Mouse (Mus musculus) gastrocnemius, postnatal 4 days (tissue): ENCODE measurements around the gene Sh2d5. TPM values are rescaled to one million over a fixed set of nuclear protein-coding genes. Genes with fewer than 3 reads are reported as not detected.

Experiments used
- DNase-seq, 2 experiments: peaks; one replicate each; pipeline ENCODE4 v3.0.0; 2021 to 2022; ENCODE audit warnings: low spot score in 2 of 2, mixed read lengths in 2 of 2
- total RNA-seq, 2 experiments: library from RNA; stranded (reverse); gene quantifications; 2 replicates each; pipeline ENCODE4 v1.2.3; 2021

Gene Sh2d5
- total RNA-seq, 2 experiments from 2014 or later, result 0.39 TPM; not detected in 1

DNA sequence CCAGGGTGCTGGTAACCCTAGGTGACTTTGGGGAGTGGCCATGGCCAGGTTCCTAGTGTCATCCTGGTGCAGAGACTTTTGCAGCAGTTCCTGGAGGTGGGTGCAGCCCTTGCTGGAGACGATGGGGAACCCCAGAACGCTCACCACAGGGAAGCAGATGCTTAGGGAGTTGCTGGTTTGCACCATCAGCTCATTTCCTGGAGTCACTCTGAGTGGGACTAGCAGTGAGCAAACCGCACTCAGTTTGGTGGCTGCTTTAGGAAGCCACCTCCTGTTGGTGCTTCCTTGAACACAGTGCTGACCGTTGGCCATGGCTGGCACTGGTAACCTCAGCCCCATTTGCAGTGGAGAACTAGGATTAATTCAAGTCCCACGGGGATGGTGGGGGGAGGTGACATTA, 9.3 kb downstream of the Sh2d5 start:
- DNase-seq, result no peak

DNA sequence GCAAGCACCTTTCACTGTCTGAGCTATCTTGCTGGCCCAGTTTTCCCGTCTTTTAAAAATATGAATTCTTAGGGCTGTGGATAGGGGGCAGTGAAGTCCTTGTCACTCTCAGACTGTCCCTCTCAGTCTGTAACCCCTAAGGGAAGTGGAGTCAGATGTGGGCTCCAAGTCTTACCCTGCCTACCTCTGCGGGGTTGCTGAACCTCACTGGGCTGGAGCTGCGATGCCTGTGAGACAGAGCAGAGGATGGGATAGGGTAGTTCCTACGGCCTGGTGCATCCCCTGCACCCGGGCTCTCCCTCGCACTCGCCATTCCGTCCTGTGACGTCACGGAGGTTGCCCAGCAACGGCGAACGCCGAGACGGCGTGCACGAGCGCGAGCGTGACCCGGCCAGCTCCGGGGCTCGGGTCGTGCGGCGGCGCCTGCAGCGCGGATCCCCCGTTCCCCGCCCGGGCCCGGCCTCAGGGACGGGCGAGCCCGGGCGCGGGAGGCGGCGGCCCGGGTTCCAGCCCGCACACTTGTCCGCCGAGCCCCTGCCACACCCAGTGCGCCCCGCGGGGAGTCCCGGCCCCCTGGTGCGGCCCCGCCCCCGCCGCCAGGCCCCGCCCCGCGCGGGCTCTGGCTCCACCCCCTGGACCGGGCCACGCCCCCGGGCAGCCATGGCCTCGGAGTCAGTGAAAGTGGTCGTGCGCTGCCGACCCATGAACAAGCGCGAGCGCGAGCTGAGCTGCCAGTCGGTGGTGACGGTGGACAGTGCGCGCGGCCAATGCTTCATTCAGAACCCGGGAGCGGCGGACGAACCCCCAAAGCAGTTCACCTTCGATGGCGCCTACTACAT, 11.9 kb downstream of the Sh2d5 start:
- DNase-seq, result peak; percentile 82 to 88

DNA sequence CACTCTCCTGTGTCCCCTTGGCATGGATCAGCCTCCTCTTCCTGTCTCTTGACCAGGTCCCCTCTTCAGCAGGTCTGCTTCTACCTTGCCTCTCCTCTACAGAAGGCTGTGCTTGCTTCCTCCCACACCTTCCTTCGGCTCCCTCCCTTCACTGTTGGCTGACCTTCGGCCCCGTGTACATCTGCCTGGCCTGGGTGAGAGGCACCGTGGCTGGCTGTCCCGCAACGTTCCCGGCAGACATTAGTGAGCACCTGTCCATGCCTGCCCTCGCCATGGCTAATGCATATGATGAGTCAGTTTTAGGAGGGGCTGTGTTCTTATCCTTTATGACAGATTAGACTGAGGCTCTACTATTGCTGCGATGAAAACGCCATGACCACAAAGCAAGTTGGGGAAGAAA, 17.7 kb downstream of the Sh2d5 start:
- no peak for DNase-seq

DNA sequence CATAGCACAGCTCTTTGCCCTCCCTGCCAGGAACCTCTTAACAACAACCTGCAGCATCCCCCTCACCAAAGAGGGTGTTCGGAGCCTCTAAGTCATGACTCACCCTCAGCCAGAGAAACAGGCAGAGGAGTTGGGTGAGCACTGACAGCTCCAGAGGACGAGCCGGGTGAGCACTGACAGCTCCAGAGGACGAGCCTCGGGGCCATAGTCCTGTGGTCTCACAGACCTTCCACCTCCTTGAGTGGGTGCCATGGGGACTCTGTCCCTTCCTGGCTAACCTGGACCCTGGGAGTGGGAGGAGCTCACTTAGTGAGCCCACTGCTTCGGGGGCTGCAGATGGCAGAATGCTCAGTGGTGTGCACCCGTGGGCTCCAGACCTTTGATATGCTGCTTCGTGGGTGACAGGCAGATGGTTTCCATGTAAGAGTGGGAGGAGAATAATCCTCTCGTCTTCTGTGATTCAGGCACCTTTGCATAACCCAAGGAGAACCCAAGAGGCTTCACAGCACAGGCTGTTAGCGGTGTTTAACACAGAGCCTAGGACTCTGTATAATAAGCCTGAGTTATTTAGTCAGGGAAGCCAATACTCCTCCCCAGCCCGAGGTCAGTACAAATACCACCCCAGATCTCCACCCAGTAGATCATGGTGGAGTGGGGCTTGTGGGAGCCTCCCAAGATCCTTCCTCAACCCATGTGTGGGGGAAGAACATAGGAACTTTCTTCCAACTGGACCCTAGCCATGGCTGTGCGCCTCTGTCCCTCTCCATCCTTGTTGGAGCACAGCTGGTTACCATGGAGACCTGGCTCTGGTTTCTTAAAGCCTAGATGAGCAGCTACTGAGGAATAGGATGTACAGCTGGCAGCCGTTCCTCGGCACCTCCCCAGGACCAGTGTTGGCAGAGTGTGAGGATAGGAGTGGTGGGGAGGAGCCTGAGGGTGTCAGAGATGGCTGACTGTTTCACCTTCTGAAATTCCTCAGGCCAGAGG, 22.1 kb downstream of the Sh2d5 start:
- DNase-seq, result peak in 1 of 2 experiments; percentile 53

DNA sequence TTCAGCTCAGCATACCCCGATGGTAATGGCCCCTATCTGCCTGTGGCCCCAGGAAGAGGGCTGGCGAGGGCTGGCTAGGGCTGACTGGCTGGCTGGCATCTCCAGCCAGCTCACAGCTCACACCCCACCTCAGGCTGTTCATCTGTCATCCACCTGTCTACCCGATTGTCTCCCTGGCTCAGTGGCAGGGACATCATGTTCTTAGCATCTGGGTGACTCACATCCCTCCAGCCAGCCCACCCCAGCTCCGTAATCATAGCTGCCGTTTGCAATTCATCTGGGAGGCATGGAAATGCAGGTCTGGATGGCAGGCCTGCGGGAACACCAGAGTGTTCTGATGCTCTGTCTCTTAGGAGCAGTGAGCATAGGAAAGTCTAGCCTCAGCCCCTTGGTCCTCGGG, 28.1 kb downstream of the Sh2d5 start:
- no peak for DNase-seq

DNA sequence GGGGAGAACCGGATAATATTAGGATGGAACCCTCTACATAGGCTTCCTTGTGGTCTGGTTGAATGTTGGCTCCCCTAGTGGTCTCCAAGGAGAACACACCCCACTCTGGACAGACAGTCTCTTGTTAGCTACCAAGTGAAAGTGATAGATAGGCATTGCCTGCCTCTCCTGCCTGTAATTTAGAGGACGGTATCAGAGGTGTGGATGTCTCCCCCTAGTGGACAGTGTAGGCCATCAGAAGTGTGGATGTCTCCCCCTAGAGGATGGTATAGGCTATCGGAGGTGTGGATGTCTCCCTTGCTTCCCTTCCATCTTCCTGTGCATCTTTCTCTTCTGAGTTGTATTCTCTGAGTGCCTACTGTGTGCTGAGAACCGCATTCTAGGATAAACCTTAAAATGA, 32.6 kb downstream of the Sh2d5 start:
- DNase-seq, result peak in 1 of 2 experiments; percentile 46

DNA sequence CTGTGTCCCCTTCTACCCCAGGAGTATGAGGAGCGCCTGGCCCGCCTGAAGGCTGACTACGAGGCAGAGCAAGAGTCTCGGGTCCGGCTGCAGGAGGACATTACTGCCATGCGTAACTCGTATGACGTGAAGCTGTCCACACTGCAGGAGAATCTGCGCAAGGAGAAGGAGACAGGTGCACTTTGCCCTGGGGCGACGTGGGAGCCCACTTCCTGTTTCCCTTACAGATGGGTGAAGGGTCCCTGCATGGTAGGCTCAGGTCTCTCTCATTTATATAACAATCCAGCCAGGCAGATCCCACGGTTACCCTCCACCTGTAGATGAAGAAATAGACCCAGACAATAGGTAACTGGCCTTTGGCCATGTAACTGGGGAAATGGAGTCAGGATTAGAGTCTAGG, 36.2 kb downstream of the Sh2d5 start:
- DNase-seq, result no peak

DNA sequence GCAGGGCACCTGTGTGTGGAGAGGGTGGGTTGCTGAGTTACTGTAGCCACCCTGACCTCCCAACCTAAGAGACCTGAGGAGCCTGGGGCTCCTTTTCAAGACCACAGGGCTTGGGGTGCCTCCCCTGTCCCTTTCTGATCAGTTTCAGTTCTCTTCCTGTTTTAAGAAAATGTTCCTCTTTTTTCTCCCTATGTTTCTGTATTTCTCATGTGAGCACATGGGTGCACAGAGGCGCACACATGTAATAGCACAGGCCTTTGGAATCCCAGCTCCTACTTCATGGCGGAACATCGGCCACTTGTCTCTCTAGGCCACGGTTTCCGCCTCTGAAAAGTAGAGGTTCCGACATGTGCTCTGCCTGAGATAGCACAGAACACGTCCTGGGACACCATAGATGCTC, 38.5 kb downstream of the Sh2d5 start:
- DNase-seq, result no peak

DNA sequence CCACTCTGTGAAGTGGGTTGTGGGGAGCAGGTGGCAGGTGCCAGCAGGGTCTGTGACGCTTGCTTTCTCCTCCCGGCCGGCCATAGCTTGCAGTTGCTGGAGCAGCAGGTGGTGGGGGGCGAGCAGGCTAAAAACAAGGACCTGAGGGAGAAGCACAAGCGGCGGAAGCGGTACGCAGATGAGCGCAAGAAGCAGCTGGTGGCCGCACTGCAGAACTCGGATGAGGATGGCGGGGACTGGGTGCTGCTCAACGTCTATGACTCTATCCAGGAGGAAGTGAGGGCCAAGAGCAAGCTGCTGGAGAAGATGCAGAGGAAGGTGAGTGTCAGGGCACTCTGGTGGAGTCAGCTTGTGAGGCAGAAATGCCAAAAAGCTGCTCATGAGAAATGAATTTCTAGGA, 41.8 kb downstream of the Sh2d5 start:
- no peak for DNase-seq

DNA sequence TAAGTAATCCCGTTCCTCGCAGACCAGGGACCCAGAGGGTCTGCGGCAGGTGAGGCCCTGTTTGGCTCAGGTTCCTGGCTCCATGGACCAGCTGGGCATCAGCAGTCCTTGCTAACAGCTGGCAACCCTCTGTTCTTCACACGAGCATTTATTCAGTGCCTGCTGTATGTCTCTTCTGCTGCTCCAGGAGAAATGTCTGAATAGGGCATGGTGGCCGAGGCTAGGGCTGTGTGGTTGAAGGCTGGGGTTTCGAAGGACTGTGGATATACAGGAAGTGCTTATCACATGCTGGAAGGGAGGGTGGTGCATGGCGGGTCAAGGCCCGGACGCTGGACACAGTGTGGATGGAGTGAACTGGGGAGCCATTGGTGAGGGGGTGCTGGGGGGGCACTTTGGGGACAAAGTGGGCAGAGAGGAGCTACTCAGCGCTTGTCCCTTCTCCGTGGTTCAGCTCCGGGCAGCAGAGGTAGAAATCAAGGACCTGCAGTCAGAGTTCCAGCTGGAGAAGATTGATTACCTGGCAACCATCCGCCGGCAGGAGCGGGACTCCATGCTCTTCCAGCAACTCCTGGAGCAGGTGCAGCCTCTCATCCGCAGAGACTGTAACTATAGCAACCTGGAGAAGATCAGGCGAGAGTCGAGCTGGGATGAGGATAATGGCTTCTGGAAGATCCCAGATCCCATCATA, 43.2 kb downstream of the Sh2d5 start:
- no peak for DNase-seq

DNA sequence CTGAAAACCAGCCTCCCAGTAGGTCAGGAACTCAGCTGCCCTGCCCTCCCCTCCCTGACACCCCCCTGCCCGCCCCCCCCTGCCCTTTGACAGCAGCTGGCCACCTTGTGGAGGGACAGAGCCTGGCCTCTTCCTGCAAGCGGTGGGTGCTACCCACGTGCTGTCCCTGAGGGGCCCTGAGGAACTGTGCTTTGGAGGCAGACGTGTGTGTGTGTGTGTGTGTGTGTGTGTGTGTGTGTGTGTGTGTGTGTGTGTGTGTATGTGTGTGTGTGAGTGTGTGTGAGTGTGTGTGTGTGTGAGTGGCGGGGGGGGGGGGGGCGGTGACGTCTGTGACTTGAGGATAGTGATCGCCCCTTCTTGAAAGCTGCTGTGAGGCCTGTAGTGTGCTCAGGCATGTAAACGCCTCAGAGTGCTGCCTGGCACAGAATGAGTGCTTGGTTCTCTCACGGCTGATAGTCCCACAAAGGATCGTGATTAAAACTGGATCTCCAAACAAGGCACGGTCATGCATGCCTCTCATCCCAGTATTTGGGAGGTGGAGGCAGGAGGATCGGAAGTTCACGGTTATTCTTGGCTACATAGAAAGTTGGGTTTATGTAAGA, 43.8 kb downstream of the Sh2d5 start:
- no peak for DNase-seq

DNA sequence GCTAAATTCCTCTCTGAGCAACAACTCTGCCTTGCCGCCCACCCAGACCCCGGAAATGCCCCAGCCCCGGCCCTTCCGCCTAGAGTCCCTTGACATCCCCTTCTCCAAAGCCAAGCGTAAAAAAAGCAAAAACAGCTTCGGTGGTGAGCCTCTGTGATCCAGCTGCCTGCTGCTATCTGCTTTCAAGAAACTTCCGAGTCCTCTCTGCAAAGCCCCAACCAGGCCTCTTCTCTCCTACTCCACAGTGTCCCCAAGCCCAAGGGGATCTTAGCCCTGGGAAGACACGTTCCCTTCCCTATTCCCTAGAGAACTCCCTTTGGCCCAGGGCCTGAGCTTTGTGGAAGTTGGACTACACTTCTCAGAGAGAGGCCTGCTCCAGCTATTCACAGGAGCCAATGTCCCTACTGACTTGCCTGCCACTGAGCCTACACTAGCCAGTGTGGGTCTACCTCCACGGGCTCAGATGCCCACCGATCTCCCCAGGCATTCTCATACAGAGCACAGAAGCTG, 51.1 kb downstream of the Sh2d5 start:
- DNase-seq, result no peak

DNA sequence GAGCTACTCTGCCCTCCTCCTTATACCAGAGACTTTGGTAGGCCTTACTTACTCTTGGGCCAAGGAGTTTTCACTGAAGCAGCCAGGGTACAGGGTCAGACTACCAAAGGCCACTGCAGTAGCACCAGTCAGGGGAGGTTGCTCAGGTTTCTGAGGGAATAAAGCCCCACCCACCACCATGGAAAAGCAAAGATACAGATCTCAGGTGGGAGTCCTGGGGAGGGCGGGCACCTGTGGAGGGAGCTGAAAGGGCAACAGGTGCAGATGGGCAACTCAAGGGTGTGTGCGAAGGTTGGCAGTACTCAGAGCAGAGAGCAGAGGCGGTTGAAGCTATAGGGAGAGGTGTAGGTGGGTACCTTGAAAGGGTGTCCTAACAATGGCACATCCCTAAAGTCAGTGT, 52.8 kb downstream of the Sh2d5 start:
- DNase-seq, result no peak

DNA sequence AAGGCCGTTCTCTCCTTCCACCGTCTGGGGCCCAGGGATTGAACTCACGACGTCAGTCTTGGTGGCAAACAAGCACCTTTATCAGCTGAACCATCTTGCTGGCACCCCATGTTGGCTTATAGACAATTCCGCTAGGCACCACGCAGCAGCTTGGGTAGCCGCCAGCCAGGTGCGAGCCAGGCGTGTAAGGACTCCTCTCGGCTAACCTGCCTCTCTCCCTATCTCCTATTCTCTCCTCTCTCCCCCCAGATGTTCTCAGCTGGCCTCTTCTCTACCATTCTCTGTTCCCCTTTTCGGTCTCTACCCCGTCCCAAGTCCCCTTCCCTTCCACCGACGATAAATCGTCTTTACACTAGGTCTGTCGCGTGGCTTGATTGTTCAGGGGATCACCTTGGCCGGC, 53.5 kb downstream of the Sh2d5 start:
- DNase-seq, result no peak

DNA sequence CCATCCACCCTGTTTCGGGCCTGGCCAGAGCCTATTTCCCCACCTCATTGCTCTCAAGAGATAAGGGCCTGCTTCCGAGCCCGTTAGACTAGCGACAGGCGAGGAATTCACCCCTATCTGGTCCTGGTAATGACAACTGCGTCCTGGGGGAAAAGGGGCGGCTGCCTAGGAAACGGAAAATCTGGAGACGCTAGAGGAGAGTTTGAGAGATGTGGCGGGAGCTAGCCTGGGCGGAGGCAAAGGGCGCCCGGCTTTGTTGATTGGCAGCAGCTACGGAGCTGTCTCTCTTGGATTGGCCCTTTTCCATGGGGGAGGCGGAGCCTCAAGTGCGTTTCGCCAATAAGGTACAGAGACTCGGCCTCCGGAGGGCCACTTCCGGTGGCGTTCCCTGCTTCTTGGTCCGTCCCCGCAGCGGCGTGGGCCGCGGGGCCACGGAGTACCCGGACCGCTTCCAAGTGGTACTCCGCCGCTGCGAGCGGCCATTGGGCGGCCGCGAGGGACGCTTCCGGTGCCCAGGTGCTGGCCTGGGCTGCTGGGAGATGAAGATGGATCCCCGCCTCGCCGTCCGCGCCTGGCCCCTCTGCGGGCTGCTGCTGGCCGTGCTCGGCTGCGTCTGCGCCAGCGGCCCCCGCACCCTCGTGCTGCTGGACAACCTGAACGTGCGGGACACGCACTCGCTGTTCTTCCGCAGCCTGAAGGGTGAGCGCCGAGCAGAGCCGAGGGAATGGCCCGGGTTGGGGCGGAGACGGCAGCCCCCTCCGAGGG, 54.3 kb downstream of the Sh2d5 start, which contains the start of gene Ddost:
Gene Ddost (plus strand): TSS at position 391 of the 765 bp plus-strand sequence.
- peak; percentile 92 to 98 for DNase-seq

DNA sequence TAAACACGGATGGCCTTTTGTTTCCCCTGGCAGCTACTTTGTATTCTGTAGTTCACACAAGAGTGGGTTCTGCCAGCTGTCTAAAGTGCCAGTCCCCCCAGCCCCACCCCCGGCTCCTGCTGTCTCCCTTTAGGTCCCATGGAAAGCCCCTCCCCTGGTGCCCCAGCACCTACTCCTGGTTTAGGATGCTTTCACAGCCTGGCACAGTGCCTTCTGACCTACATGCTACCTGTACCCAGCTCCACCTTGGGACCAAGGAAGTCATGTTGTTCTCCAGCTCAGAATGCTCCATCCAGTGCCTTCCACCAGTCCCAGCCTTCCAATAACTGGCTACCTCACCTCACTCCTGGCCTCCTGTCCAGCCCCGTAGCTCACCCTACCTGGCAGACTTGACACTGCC, 56.8 kb downstream of the Sh2d5 start:
- no peak for DNase-seq

DNA sequence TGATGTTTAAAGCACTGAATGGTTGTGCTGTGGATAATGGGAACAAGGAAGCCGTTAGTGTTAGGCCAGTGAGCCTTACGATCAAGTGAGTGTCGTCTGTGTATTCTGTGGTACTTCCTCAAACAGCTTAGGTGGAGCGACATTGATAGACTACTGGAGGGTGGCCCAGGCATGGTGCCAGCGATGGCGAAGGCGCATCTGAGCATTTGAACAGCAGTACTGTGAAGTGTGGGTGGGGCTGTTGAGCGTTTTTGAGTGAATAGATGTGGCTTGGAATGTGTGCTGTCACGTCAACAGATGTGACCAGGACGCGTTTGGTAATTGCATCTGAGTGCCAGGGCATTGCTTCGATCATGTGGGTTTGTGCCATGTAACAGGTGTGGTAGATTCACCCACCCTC, 57.5 kb downstream of the Sh2d5 start:
- DNase-seq, result no peak

DNA sequence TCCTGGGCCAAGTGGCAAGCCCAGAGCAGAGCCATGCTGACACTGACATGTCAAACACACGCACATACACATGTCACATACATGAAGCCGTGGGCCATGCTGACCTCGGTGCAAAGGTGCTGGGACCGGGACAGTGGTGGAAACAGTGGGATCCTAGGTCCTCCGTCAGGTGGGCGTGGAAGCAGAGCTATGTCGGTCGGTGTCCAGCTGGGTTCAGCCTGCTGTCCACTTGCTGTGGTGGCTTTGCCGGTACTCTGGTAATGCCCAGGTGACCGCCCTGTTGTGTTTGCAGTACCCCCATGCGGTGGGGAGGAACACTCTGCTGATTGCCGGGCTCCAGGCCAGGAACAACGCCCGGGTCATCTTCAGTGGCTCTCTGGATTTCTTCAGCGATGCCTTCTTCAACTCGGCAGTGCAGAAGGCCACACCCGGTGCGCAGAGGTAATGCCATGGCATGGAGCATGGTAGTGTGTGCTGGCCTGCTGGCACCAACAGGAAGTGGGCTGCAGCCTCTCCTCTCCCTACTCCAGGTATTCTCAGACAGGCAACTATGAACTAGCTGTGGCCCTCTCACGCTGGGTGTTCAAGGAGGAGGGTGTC, 60.2 kb downstream of the Sh2d5 start:
- no peak for DNase-seq
